Mouse (Mus musculus) bone marrow macrophage, adult 2 months (primary cell): ENCODE results near the gene Eno2. TPM values are rescaled to one million over a fixed set of nuclear protein-coding genes. Genes with fewer than 3 reads are reported as not detected.

Source experiments
- H3K27ac ChIP-seq: 2 replicates; pipeline ENCODE4 v1.5.1; 2012; ENCODE audit warnings: low read depth, low read length; ENCODE audit not compliant: insufficient read depth
- H3K4me1 ChIP-seq: 2 replicates; pipeline ENCODE4 v1.6.1; 2012; ENCODE audit warnings: low read length; ENCODE audit not compliant: control insufficient read depth, insufficient read depth
- H3K4me3 ChIP-seq: 2 replicates; pipeline ENCODE4 v1.5.1; 2012; ENCODE audit warnings: mild to moderate bottlenecking, low read length, moderate library complexity; ENCODE audit not compliant: insufficient read depth
- CTCF ChIP-seq: IDR thresholded peaks from 2 replicates; pipeline ENCODE4 v1.5.1; 2012; ENCODE audit warnings: low read depth, mild to moderate bottlenecking, low read length, moderate library complexity
- POLR2A ChIP-seq: IDR thresholded peaks from 2 replicates; pipeline ENCODE4 v1.6.1; 2012; ENCODE audit warnings: mild to moderate bottlenecking, low read depth, low read length, borderline replicate concordance
- polyA plus RNA-seq: library from polyadenylated mRNA; stranded (reverse); fragments of >200 nt; gene quantifications from 2 replicates; pipeline ENCODE4 v1.2.4, GENCODE M21; 2012; ENCODE audit not compliant: missing spikeins, insufficient read depth, insufficient read length

The Eno2 gene
- polyA plus RNA-seq, 1 experiment = 1.4 TPM

- H3K27ac ChIP-seq = peak overlapping the region; percentile 98
- H3K4me3 ChIP-seq = peak overlapping the region; percentile 51
- TF ChIP-seq POLR2A (no peak), CTCF (no peak)
- H3K4me1 ChIP-seq = peaks cover 31% of the 10 kb centered on the region
Measured at GRCm38 (mm10) chr6:124741842-124742241, 27.6 kb downstream of the Eno2 start.

- peak within 1 kb of the TSS; percentile 64 for H3K4me3 ChIP-seq
- H3K4me1 ChIP-seq = peaks cover 31% of the 10 kb centered on the region
- TF ChIP-seq CTCF (no peak), POLR2A (peak; percentile 96)
- H3K27ac ChIP-seq = peak within 1 kb of the TSS; percentile 98
Measured at GRCm38 (mm10) chr6:124740888-124741761, 28.3 kb downstream of the Eno2 start, which contains the start of gene Grcc10. Grcc10 (minus strand) TSS chr6:124741374.

GRCm38 (mm10) chr6:124740211-124740887 is 29.1 kb downstream of the Eno2 start:
- peak overlapping the region; percentile 64 for H3K4me3 ChIP-seq
- peak overlapping the region; percentile 98 for H3K27ac ChIP-seq
- peaks cover 31% of the 10 kb centered on the region for H3K4me1 ChIP-seq
- no peak for TF ChIP-seq POLR2A
- peak; percentile 57; the same call in 1 of the 2 replicates for TF ChIP-seq CTCF

- no peak for TF ChIP-seq CTCF
- TF ChIP-seq POLR2A = no peak
- Histone ChIP-seq H3K4me1 (peaks cover 33% of the 10 kb centered on the region), H3K4me3 (peak overlapping the region; percentile 36; the same call in 1 of the 2 replicates), H3K27ac (peak overlapping the region; percentile 61)
Measured at GRCm38 (mm10) chr6:124739231-124739796, 30.2 kb downstream of the Eno2 start.

- Histone ChIP-seq H3K4me1 (peaks cover 41% of the 10 kb centered on the region), H3K27ac (peak within 1 kb of the TSS; percentile 61), H3K4me3 (0 out of 2 replicates have a peak within 1 kb of the TSS, but pooled peaks have one; percentile 25)
- TF ChIP-seq POLR2A = no peak
- TF ChIP-seq CTCF = no peak
Measured at GRCm38 (mm10) chr6:124738511-124739023, 30.9 kb downstream of the Eno2 start, which contains the start of gene Ptpn6. Ptpn6 (minus strand) TSS chr6:124738714.

GRCm38 (mm10) chr6:124737040-124737439 is 32.4 kb downstream of the Eno2 start:
- no peak for TF ChIP-seq POLR2A
- TF ChIP-seq CTCF = no peak
- H3K27ac ChIP-seq = no peak overlapping the region
- peaks cover 45% of the 10 kb centered on the region for H3K4me1 ChIP-seq
- H3K4me3 ChIP-seq = no peak overlapping the region

GRCm38 (mm10) chr6:124734417-124734816 is 35.1 kb downstream of the Eno2 start:
- Histone ChIP-seq H3K27ac (no peak overlapping the region), H3K4me1 (peaks cover 48% of the 10 kb centered on the region), H3K4me3 (no peak overlapping the region)
- TF ChIP-seq POLR2A = no peak
- no peak for TF ChIP-seq CTCF

GRCm38 (mm10) chr6:124732476-124733370 is 36.8 kb downstream of the Eno2 start:
- H3K27ac ChIP-seq = peak overlapping the region; percentile 98
- H3K4me1 ChIP-seq = peaks cover 48% of the 10 kb centered on the region
- TF ChIP-seq POLR2A = peak; percentile 75; the same call in 1 of the 2 replicates
- TF ChIP-seq CTCF = no peak
- H3K4me3 ChIP-seq = peak overlapping the region; percentile 95

GRCm38 (mm10) chr6:124731038-124731437 is 38.4 kb downstream of the Eno2 start:
- no peak for TF ChIP-seq CTCF
- no peak for TF ChIP-seq POLR2A
- Histone ChIP-seq H3K4me3 (peak overlapping the region; percentile 95), H3K27ac (peak overlapping the region; percentile 98), H3K4me1 (peaks cover 52% of the 10 kb centered on the region)
